ENCODE assay signal across 9 mouse cellular contexts in genomic region chr12:110187246-110188135, GRCm38 (mm10).
A peak's percentile ranks its signal among the peaks of the same experiment; 100 is the strongest.
DNase-seq lines count a peak whose midpoint lies in the region.
"Had no signal": no experiment of that assay in that cellular context is flagged by ENCODE, and none has a peak within 500 bp of the region (broad histone marks: within the 10 kb centered on the region; RNA-seq: fewer than 3 reads in every experiment).

No protein-coding gene starts in this region.

- H3K4me1 ChIP-seq in hindbrain, embryonic 10.5 days (replicated peaks) = peaks cover 86% of the 10 kb centered on the region

- DNase-seq in right cerebral cortex, postnatal 4 days = peak; percentile 9
- DNase-seq in right cerebral cortex, postnatal 14 days = no peak
- DNase-seq in hindbrain, embryonic 10.5 days (ENCODE audit: low spot score) = peak; percentile 77
- DNase-seq in mesoderm, embryonic 11.5 days (ENCODE audit: low read depth, low spot score) = peak; percentile 62
- no peak for DNase-seq in natural killer cell, adult 2 months (ENCODE audit: low spot score in 2 of 2)
- no peak for DNase-seq in layer of hippocampus, adult 18-20 months (ENCODE audit: low spot score in 2 of 2)
- no peak for DNase-seq in left cerebral cortex, postnatal 36 days (ENCODE audit: low spot score in 2 of 2)
- DNase-seq in frontal cortex, adult 2 months (ENCODE audit: extremely low spot score in 1 of 2, low spot score in 1 of 2) = no peak

- intact Hi-C loops in left cerebral cortex, postnatal 36 days (cut with DNase I) = no loop called here

- H3K4me3 ChIP-seq in hindbrain, embryonic 10.5 days = peak overlapping the region; percentile 56

- peaks cover 83% of the 10 kb centered on the region for H3K27me3 ChIP-seq in hindbrain, embryonic 10.5 days (ENCODE audit: insufficient read depth, poor library complexity, severe bottlenecking)

- WGBS in hindbrain, embryonic 10.5 days = under 1% methylated on average over 49 of the region's 49 CpGs

- H3K27ac ChIP-seq in hindbrain, embryonic 10.5 days = peak overlapping the region; percentile 89
- H3K27ac ChIP-seq: liver, embryonic 14.5 days had no signal

- no peaks in the 10 kb centered on the region for H3K9me3 ChIP-seq in hindbrain, embryonic 10.5 days

- no peaks in the 10 kb centered on the region for H3K36me3 ChIP-seq in hindbrain, embryonic 10.5 days

Comparison
In these comparisons a context has a peak if more than half of its experiments do, and no peak if none do; other contexts are left out.
1. DNase-seq: peak in right cerebral cortex, postnatal 4 days (single experiment), hindbrain, embryonic 10.5 days (single experiment) and mesoderm, embryonic 11.5 days (single experiment); none in right cerebral cortex, postnatal 14 days (single experiment), natural killer cell, adult 2 months (0 of 2), layer of hippocampus, adult 18-20 months (0 of 2), left cerebral cortex, postnatal 36 days (0 of 2) and frontal cortex, adult 2 months (0 of 2).